Mouse (Mus musculus): ENCODE results near the gene Snca.
"Not testable (repeated sequence)": the region's sequence is repeated elsewhere in the genome, so short reads cannot be mapped to it uniquely, and the experiment has no call there.

Gene Snca

GRCm38 (mm10) chr6:60717566-60717965, 112.1 kb downstream of the Snca start:
- DNase-seq (ENCODE audit: low read depth, low spot score) = peak; percentile 93

- no peak for DNase-seq (ENCODE audit: low read depth, low spot score)
Observed at GRCm38 (mm10) chr6:60709997-60710471, 119.6 kb downstream of the Snca start.

- DNase-seq (ENCODE audit: low read depth, low spot score) = no peak
Observed at GRCm38 (mm10) chr6:60698072-60698471, 131.6 kb downstream of the Snca start.

GRCm38 (mm10) chr6:60687048-60687447, 142.6 kb downstream of the Snca start:
- DNase-seq (ENCODE audit: low read depth, low spot score) = not testable (repeated sequence)

- peak; percentile 83 for DNase-seq (ENCODE audit: low read depth, low spot score)
Observed at GRCm38 (mm10) chr6:60682233-60682632, 147.4 kb downstream of the Snca start.

Measured in brain, adult 2 months (tissue).